Mouse (Mus musculus): ENCODE data around the gene Tmem183a. TPM values are rescaled to one million over a fixed set of nuclear protein-coding genes. Genes with fewer than 3 reads are reported as not detected.

Tmem183a gene
- total and polyA plus RNA-seq, 3 experiments: 54.2 to 131 (median 82.7) TPM

DNA sequence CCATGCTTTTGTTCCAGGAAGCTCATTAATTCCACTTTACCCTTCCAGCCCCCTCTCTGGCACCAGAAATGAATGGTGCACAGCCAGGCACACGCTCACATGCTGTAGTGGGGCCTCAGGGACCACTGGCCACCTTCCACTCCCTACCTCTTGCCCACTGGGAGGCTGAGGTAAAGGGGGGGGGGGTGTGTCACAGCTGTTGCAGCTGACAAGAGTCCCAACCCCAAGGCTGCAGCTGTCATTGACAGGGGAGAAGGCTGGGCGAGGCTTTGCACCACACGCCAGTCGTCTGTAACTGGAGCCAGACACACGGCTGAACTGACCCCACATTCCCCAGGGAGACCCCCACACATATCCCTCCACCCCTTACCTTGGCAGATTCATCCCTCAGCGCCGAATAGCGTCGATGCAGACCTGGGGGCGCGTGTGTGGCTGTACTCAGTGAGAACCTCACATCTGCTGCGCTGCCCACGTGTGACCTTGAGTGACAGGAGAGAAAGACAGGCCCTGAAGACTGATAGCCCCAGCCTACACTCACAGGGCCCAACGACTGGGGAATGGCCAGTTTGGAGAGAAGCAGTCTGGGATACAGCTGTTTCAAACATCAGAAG is 41.0 kb downstream of the Tmem183a start:
- no peak overlapping the region for H3K27ac ChIP-seq (ENCODE audit: control insufficient read depth, low read depth, low read length)
- H3K9ac ChIP-seq (ENCODE audit: control insufficient read depth, low read depth, low read length, poor library complexity, severe bottlenecking): no peak overlapping the region
- no peaks in the 10 kb centered on the region; a peak in 1 of 4 replicates for H3K27me3 ChIP-seq (ENCODE audit: control insufficient read depth in 1 of 2, insufficient read depth in 2 of 2, low read length in 2 of 2)
- no peaks in the 10 kb centered on the region for H3K4me1 ChIP-seq (ENCODE audit: control insufficient read depth in 1 of 2, insufficient read depth in 2 of 2, low read length in 2 of 2)
- TF ChIP-seq NRF1 (IDR thresholded peaks at IDR 0.05; ENCODE audit: insufficient read depth, low read depth, low read length, poor library complexity, severe bottlenecking) (no peak), RAD21 (IDR thresholded peaks at IDR 0.05; ENCODE audit: low read depth, low read length) (no peak), ELF1 (IDR thresholded peaks at IDR 0.05; ENCODE audit: low read depth, low read length) (no peak), ZMIZ1 (IDR thresholded peaks at IDR 0.05; ENCODE audit: low read depth, low read length) (no peak), TBP (IDR thresholded peaks at IDR 0.05; ENCODE audit: low read depth, low read length) (no peak), POLR2A (IDR thresholded peaks at IDR 0.05; ENCODE audit: control insufficient read depth in 1 of 2, insufficient read depth in 1 of 2, low read depth in 1 of 2, low read length in 2 of 2, poor library complexity in 1 of 2) (no peak), MXI1 (IDR thresholded peaks at IDR 0.05; ENCODE audit: low read depth, low read length) (no peak), EP300 (IDR thresholded peaks at IDR 0.05; ENCODE audit: low read depth in 1 of 2, low read length in 2 of 2) (no peak), CTCF (IDR thresholded peaks at IDR 0.05 in 2 of 3, conservative IDR thresholded peaks at IDR 0.05 in 1 of 3; ENCODE audit: control insufficient read depth in 1 of 3, insufficient read depth in 1 of 3, low read depth in 2 of 3, low read length in 3 of 3, poor library complexity in 1 of 3, severe bottlenecking in 1 of 3) (no peak)
- H3K36me3 ChIP-seq (ENCODE audit: control insufficient read depth in 1 of 2, insufficient read depth in 2 of 2, low read length in 2 of 2): no peaks in the 10 kb centered on the region
- DNase-seq (ENCODE audit: low read depth, low spot score): no peak
- H3K9me3 ChIP-seq (replicated peaks; ENCODE audit: insufficient read depth, low read length): no peaks in the 10 kb centered on the region
- H3K79me2 ChIP-seq (ENCODE audit: control insufficient read depth, insufficient read depth, low read length, poor library complexity): no peaks in the 10 kb centered on the region
- H3K4me3 ChIP-seq (ENCODE audit: control insufficient read depth in 1 of 2, insufficient read depth in 1 of 2, low read depth in 2 of 2, low read length in 2 of 2): no peak overlapping the region

DNA sequence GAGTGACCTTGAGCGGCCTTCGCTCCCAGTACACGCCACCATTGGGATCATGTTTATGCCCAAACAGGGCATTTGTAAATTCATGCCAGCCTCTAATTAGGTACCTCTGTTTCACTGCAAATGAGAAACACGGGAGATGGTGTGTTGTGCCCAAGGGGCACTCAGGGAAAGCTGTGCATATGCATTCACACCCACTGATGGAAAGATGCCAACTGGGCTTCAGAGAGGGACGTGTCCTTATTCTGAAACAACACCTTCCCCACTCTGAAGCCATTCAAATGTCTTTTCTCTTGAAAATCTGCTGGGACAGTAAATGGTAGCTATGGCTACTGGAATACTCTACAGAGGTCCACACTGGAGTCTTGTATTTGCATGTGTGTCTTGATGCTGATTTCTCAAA is 43.5 kb downstream of the Tmem183a start:
- no peaks in the 10 kb centered on the region; a peak in 2 of 4 replicates for H3K27me3 ChIP-seq (ENCODE audit: control insufficient read depth in 1 of 2, insufficient read depth in 2 of 2, low read length in 2 of 2)
- no peaks in the 10 kb centered on the region for H3K4me1 ChIP-seq (ENCODE audit: control insufficient read depth in 1 of 2, insufficient read depth in 2 of 2, low read length in 2 of 2)
- no peak for TF ChIP-seq ZC3H11A (IDR thresholded peaks at IDR 0.05; ENCODE audit: low read depth, low read length)
- TF ChIP-seq SIN3A (IDR thresholded peaks at IDR 0.05; ENCODE audit: low read length): no peak
- TF ChIP-seq POLR2AphosphoS2 (IDR thresholded peaks at IDR 0.05; ENCODE audit: low read length): no peak
- no peak for TF ChIP-seq TAL1 (IDR thresholded peaks at IDR 0.05; ENCODE audit: low read length)
- TF ChIP-seq HCFC1 (IDR thresholded peaks at IDR 0.05; ENCODE audit: low read depth, low read length): no peak
- TF ChIP-seq MYC (IDR thresholded peaks at IDR 0.05; ENCODE audit: low read depth, low read length): no peak
- no peak for TF ChIP-seq MAX (IDR thresholded peaks at IDR 0.05; ENCODE audit: low read length)
- TF ChIP-seq ZKSCAN1 (IDR thresholded peaks at IDR 0.05; ENCODE audit: low read depth, low read length): no peak
- TF ChIP-seq USF1 (IDR thresholded peaks at IDR 0.05; ENCODE audit: low read depth, low read length): no peak
- TF ChIP-seq USF2 (IDR thresholded peaks at IDR 0.05; ENCODE audit: borderline replicate concordance in 1 of 2, insufficient read depth in 1 of 2, low read depth in 1 of 2, low read length in 2 of 2): no peak
- TF ChIP-seq E2F4 (IDR thresholded peaks at IDR 0.05; ENCODE audit: borderline replicate concordance, low read depth, low read length): no peak
- TF ChIP-seq MEF2A (IDR thresholded peaks at IDR 0.05; ENCODE audit: extremely low read depth, insufficient replicate concordance, low read depth, low read length, poor library complexity, severe bottlenecking): no peak
- no peak for TF ChIP-seq ETS1 (IDR thresholded peaks at IDR 0.05; ENCODE audit: low read depth, low read length)
- TF ChIP-seq NELFE (IDR thresholded peaks at IDR 0.05; ENCODE audit: low read depth, low read length): no peak
- H3K9me3 ChIP-seq (replicated peaks; ENCODE audit: insufficient read depth, low read length): no peaks in the 10 kb centered on the region
- H3K9ac ChIP-seq (ENCODE audit: control insufficient read depth, low read depth, low read length, poor library complexity, severe bottlenecking): no peak overlapping the region
- H3K4me3 ChIP-seq (ENCODE audit: control insufficient read depth in 1 of 2, insufficient read depth in 1 of 2, low read depth in 2 of 2, low read length in 2 of 2): no peak overlapping the region
- no peaks in the 10 kb centered on the region for H3K79me2 ChIP-seq (ENCODE audit: control insufficient read depth, insufficient read depth, low read length, poor library complexity)
- no peaks in the 10 kb centered on the region for H3K36me3 ChIP-seq (ENCODE audit: control insufficient read depth in 1 of 2, insufficient read depth in 2 of 2, low read length in 2 of 2)
- H3K27ac ChIP-seq (ENCODE audit: control insufficient read depth, low read depth, low read length): no peak overlapping the region
- no peak for DNase-seq (ENCODE audit: low read depth, low spot score)

All from MEL (cell line).